Comparison of ENCODE assay signal across 8 mouse cellular contexts in the genomic region with DNA sequence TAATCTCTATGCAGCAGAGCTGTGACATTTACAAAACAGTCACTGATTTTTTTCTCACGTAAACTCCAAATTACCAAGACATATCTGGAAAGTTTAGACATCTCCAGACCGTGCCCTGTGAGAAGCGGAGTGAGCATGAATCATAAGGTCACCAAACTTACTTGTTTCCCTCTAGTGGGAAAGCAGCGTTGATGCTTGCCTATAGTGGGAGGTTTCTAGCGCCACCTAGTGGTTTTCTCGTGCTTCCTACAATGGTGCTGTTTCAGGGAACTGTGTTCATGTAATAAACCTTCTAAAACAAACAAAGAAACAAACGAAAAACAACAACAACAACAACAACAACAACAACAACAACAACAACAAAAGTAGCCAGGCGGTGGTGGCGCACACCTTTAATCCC. TPM values are rescaled to one million over a fixed set of nuclear protein-coding genes. Genes with fewer than 3 reads are reported as not detected.
DNase-seq lines count a peak whose midpoint lies in the region; ATAC-seq lines count a peak whose summit lies in the region.

No protein-coding gene starts in this region.

- H3K9me3 ChIP-seq in limb, embryonic 11.5 days (ENCODE audit: control insufficient read depth, low read length), result no peaks in the 10 kb centered on the region
- no peaks in the 10 kb centered on the region for H3K9me3 ChIP-seq in stomach, embryonic 16.5 days (replicated peaks; ENCODE audit: control insufficient read depth, low read length)

- H3K4me2 ChIP-seq in limb, embryonic 11.5 days (ENCODE audit: low read depth, severe bottlenecking), result no peak overlapping the region
- H3K4me2 ChIP-seq in stomach, embryonic 16.5 days (ENCODE audit: low read depth, low read length), result no peak overlapping the region

- H3K27ac ChIP-seq in limb, embryonic 11.5 days (replicated peaks; ENCODE audit: low read depth, low read length), result no peak overlapping the region
- no peak overlapping the region for H3K27ac ChIP-seq in stomach, embryonic 16.5 days (ENCODE audit: low read length)

- WGBS in limb, embryonic 11.5 days, result 14% methylated on average over 9 of the region's 9 CpGs
- WGBS in stomach, embryonic 16.5 days, result 8% methylated on average over 9 of the region's 9 CpGs

- ATAC-seq in common myeloid progenitor, adult 5-6 weeks (replicated peaks; ENCODE audit: low read depth, poor library complexity, severe bottlenecking), result peak; percentile 99
- ATAC-seq in limb, embryonic 11.5 days (ENCODE audit: insufficient number of reproducible peaks, low FRiP score, low TSS enrichment, low read depth), result peak; percentile 70; the same call in 1 of the 2 replicates
- peak; percentile 90 for ATAC-seq in monocyte, adult 5-6 weeks (replicated peaks; ENCODE audit: insufficient number of reproducible peaks, low FRiP score, low TSS enrichment, poor library complexity, severe bottlenecking)
- peak; percentile 69; the same call in 1 of the 2 replicates for ATAC-seq in stomach, embryonic 16.5 days (ENCODE audit: insufficient read depth, low FRiP score)

- no peak overlapping the region for H3K4me3 ChIP-seq in limb, embryonic 11.5 days (ENCODE audit: low read depth, low read length)
- no peak overlapping the region for H3K4me3 ChIP-seq in stomach, embryonic 16.5 days (replicated peaks; ENCODE audit: low read length)

- H3K4me1 ChIP-seq in limb, embryonic 11.5 days (ENCODE audit: control insufficient read depth, insufficient read depth, low read length), result peaks cover 3% of the 10 kb centered on the region; the same call in 1 of the 2 replicates
- H3K4me1 ChIP-seq in stomach, embryonic 16.5 days (ENCODE audit: control insufficient read depth, insufficient read depth, low read length), result no peaks in the 10 kb centered on the region

- no peaks in the 10 kb centered on the region for H3K36me3 ChIP-seq in limb, embryonic 11.5 days (ENCODE audit: control insufficient read depth, insufficient read depth, low read length)
- no peaks in the 10 kb centered on the region for H3K36me3 ChIP-seq in stomach, embryonic 16.5 days (ENCODE audit: control insufficient read depth, insufficient read depth, low read length)

- no peak overlapping the region for H3K9ac ChIP-seq in limb, embryonic 11.5 days (ENCODE audit: low read length)
- H3K9ac ChIP-seq in stomach, embryonic 16.5 days (ENCODE audit: low read length), result no peak overlapping the region

- peak; percentile 67 for DNase-seq in urinary bladder, postnatal 14 days (ENCODE audit: low spot score)
- no peak for DNase-seq in urinary bladder, postnatal 10 days (ENCODE audit: low spot score)
- peak; percentile 51 for DNase-seq in gastrocnemius, postnatal 10 days
- DNase-seq in kidney, adult 8-10 months, result peak; percentile 40 to 61
- peak; percentile 75 for DNase-seq in limb, embryonic 11.5 days (ENCODE audit: low spot score)

- H3K27me3 ChIP-seq in limb, embryonic 11.5 days (ENCODE audit: control insufficient read depth, insufficient read depth, low read length), result no peaks in the 10 kb centered on the region
- H3K27me3 ChIP-seq in stomach, embryonic 16.5 days (ENCODE audit: control insufficient read depth, insufficient read depth, low read length), result no peaks in the 10 kb centered on the region

RNA-seq across cellular contexts. Expression of a gene that starts 22.4 kb away (rescaled TPM):
- total RNA-seq in common myeloid progenitor, adult 5-6 weeks (2017), result not detected in 2 replicates
- total RNA-seq in gastrocnemius, postnatal 10 days (2021), result not detected
- 0.15 TPM in 1 of 2 replicates, not detected in the other for polyA plus RNA-seq in limb, embryonic 11.5 days (2014; fragmentation: Nextera tagmentation; extraction: Ambion mirVana)
- total RNA-seq in monocyte, adult 5-6 weeks (2017), result not detected in 3 replicates
- 0.51 and 0.81 TPM in 2 replicates for polyA plus RNA-seq in stomach, embryonic 16.5 days (2015; fragmentation: Nextera tagmentation; extraction: Ambion mirVana)

RNA-seq across cellular contexts. Expression of a gene that starts 40.8 kb away (rescaled TPM):
- total RNA-seq in common myeloid progenitor, adult 5-6 weeks (2017), result not detected in 2 replicates
- total RNA-seq in gastrocnemius, postnatal 10 days (2021), result not detected
- polyA plus RNA-seq in limb, embryonic 11.5 days (2014; fragmentation: Nextera tagmentation; extraction: Ambion mirVana), result not detected in 2 replicates
- total RNA-seq in monocyte, adult 5-6 weeks (2017), result not detected in 3 replicates
- polyA plus RNA-seq in stomach, embryonic 16.5 days (2015; fragmentation: Nextera tagmentation; extraction: Ambion mirVana), result not detected in 2 replicates

RNA-seq across cellular contexts. Expression of a gene that starts 53.1 kb away (rescaled TPM):
- total RNA-seq in common myeloid progenitor, adult 5-6 weeks (2017), result not detected in 2 replicates
- total RNA-seq in gastrocnemius, postnatal 10 days (2021), result not detected
- not detected in 2 replicates for polyA plus RNA-seq in limb, embryonic 11.5 days (2014; fragmentation: Nextera tagmentation; extraction: Ambion mirVana)
- total RNA-seq in monocyte, adult 5-6 weeks (2017), result not detected in 3 replicates
- not detected in 2 replicates for polyA plus RNA-seq in stomach, embryonic 16.5 days (2015; fragmentation: Nextera tagmentation; extraction: Ambion mirVana)

RNA-seq across cellular contexts. Expression of a gene that starts 53.5 kb away (rescaled TPM):
- 6.2 and 8.7 TPM in 2 replicates for total RNA-seq in common myeloid progenitor, adult 5-6 weeks (2017)
- total RNA-seq in gastrocnemius, postnatal 10 days (2021), result 1 to 10 TPM; 5.7 to 6.9 TPM
- 7.8 and 9.2 TPM in 2 replicates for polyA plus RNA-seq in limb, embryonic 11.5 days (2014; fragmentation: Nextera tagmentation; extraction: Ambion mirVana)
- 34.9 to 63.1 TPM (median 38.9 TPM) in 3 replicates for total RNA-seq in monocyte, adult 5-6 weeks (2017)
- 4.9 and 5.0 TPM in 2 replicates for polyA plus RNA-seq in stomach, embryonic 16.5 days (2015; fragmentation: Nextera tagmentation; extraction: Ambion mirVana)
